8 mouse cellular contexts compared by ENCODE assay signal in the genomic region with DNA sequence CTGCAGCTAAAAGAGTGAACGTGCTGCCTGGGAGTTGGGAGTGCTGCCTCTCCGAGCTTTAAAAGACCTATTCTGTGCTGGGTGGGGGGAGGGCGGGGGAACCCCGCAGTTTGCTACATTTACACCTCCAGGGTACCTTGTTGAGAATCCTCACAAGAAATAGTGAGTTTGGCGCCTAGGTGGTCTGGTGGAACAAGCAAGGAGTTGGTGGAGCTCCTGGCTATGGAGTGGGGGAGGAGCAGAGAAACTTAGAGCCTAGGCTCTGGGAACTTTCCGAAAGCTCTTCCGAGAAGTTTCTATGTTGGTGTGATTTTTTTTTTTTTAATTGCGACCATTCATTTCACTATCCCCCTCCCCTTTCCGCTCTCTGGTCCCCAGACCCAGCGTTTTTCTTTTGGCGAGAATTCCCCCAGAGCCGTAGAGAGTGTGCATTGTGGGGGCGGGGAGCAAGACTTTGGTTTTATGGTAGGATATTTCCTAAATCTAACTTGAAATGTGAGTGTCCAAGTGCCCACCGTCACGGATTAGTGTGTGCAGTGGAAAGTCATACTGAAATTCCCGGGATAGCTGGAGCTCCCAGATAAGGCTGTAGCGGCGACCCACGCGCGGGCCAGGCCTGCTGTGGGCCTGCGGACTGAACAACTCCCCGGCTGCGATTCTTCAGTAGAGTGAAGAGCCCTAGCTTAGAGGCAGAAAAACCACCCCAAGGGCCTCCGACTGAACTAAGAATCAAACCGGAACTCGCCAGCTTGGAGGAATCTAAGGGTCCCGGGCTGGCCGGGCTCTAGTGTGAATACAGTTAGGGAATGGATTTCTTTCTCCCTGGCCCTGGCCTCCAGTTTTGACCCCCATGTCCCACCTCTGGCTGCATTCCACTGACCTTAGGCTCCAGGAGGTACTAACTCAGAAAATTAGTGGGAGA. TPM values are rescaled to one million over a fixed set of nuclear protein-coding genes. Genes with fewer than 3 reads are reported as not detected.
DNase-seq lines count a peak whose midpoint lies in the region; ATAC-seq and TF ChIP-seq lines count a peak whose summit lies in the region.

No protein-coding gene starts in this region.

- H3K9me3 ChIP-seq in kidney, embryonic 14.5 days (ENCODE audit: control insufficient read depth, low read length) = no peaks in the 10 kb centered on the region
- no peaks in the 10 kb centered on the region for H3K9me3 ChIP-seq in hindbrain, embryonic 13.5 days
- no peaks in the 10 kb centered on the region for H3K9me3 ChIP-seq in liver, postnatal 0 days (ENCODE audit: low read length)
- 0 out of 2 replicates have a peak, but pooled peaks cover 3% of the 10 kb centered on the region for H3K9me3 ChIP-seq in stomach, embryonic 16.5 days (replicated peaks; ENCODE audit: control insufficient read depth, low read length)

- H3K27me3 ChIP-seq in kidney, embryonic 14.5 days (ENCODE audit: control insufficient read depth, insufficient read depth, low read length) = peaks cover 87% of the 10 kb centered on the region
- peaks cover 78% of the 10 kb centered on the region for H3K27me3 ChIP-seq in hindbrain, embryonic 13.5 days
- H3K27me3 ChIP-seq in liver, postnatal 0 days (ENCODE audit: insufficient read depth, low read length) = peaks cover 99% of the 10 kb centered on the region
- peaks cover 85% of the 10 kb centered on the region for H3K27me3 ChIP-seq in stomach, embryonic 16.5 days (ENCODE audit: control insufficient read depth, insufficient read depth, low read length)

- TF ChIP-seq CTCF in liver, postnatal 0 days (IDR thresholded peaks at IDR 0.05; ENCODE audit: low read depth) = no peak

- H3K9ac ChIP-seq in kidney, embryonic 14.5 days (ENCODE audit: low read depth, low read length) = peak overlapping the region; percentile 70; the same call in 1 of the 2 replicates
- peak overlapping the region; percentile 51 for H3K9ac ChIP-seq in hindbrain, embryonic 13.5 days
- no peak overlapping the region for H3K9ac ChIP-seq in liver, postnatal 0 days (replicated peaks)
- H3K9ac ChIP-seq in stomach, embryonic 16.5 days (ENCODE audit: low read length) = peak overlapping the region; percentile 60

- peak overlapping the region; percentile 88 for H3K4me2 ChIP-seq in kidney, embryonic 14.5 days (replicated peaks; ENCODE audit: low read depth, low read length)
- peak overlapping the region; percentile 66 for H3K4me2 ChIP-seq in hindbrain, embryonic 13.5 days
- peak overlapping the region; percentile 78 for H3K4me2 ChIP-seq in liver, postnatal 0 days (ENCODE audit: low read depth, low read length)
- peak overlapping the region; percentile 75 for H3K4me2 ChIP-seq in stomach, embryonic 16.5 days (ENCODE audit: low read depth, low read length)

- H3K4me3 ChIP-seq in kidney, embryonic 14.5 days (ENCODE audit: low read length) = peak overlapping the region; percentile 63
- H3K4me3 ChIP-seq in hindbrain, embryonic 13.5 days = peak overlapping the region; percentile 59
- peak overlapping the region; percentile 46 for H3K4me3 ChIP-seq in liver, postnatal 0 days (ENCODE audit: low read depth, low read length)
- H3K4me3 ChIP-seq in stomach, embryonic 16.5 days (replicated peaks; ENCODE audit: low read length) = peak overlapping the region; percentile 58

- no peaks in the 10 kb centered on the region for H3K36me3 ChIP-seq in kidney, embryonic 14.5 days (ENCODE audit: control insufficient read depth, insufficient read depth, low read length)
- H3K36me3 ChIP-seq in hindbrain, embryonic 13.5 days = no peaks in the 10 kb centered on the region
- no peaks in the 10 kb centered on the region for H3K36me3 ChIP-seq in liver, postnatal 0 days (replicated peaks; ENCODE audit: insufficient read depth, low read length)
- no peaks in the 10 kb centered on the region for H3K36me3 ChIP-seq in stomach, embryonic 16.5 days (ENCODE audit: control insufficient read depth, insufficient read depth, low read length)

- no peak for ATAC-seq in kidney, embryonic 14.5 days (ENCODE audit: low FRiP score, low TSS enrichment)
- ATAC-seq in hindbrain, embryonic 13.5 days (ENCODE audit: low FRiP score) = no peak
- ATAC-seq in liver, postnatal 0 days = no peak
- no peak for ATAC-seq in stomach, embryonic 16.5 days (ENCODE audit: insufficient read depth, low FRiP score)
- no peak for ATAC-seq in granulocyte monocyte progenitor cell, adult 5-6 weeks (replicated peaks; ENCODE audit: poor library complexity, severe bottlenecking)

- H3K4me1 ChIP-seq in kidney, embryonic 14.5 days (ENCODE audit: control insufficient read depth, insufficient read depth, low read length) = peaks cover 31% of the 10 kb centered on the region
- H3K4me1 ChIP-seq in hindbrain, embryonic 13.5 days (replicated peaks) = peaks cover 89% of the 10 kb centered on the region
- H3K4me1 ChIP-seq in liver, postnatal 0 days (ENCODE audit: insufficient read depth) = peaks cover 20% of the 10 kb centered on the region
- H3K4me1 ChIP-seq in stomach, embryonic 16.5 days (ENCODE audit: control insufficient read depth, insufficient read depth, low read length) = peaks cover 12% of the 10 kb centered on the region

- WGBS in kidney, embryonic 14.5 days = 3% methylated on average over 29 of the region's 29 CpGs
- 4% methylated on average over 29 of the region's 29 CpGs for WGBS in hindbrain, embryonic 13.5 days
- 3% methylated on average over 29 of the region's 29 CpGs for WGBS in liver, postnatal 0 days (ENCODE audit: insufficient replicate concordance)
- 4% methylated on average over 29 of the region's 29 CpGs for WGBS in stomach, embryonic 16.5 days

- TF ChIP-seq EP300 in liver, postnatal 0 days (IDR thresholded peaks at IDR 0.05; ENCODE audit: low read depth) = no peak

- DNase-seq in kidney, adult 8-10 months = no peak
- DNase-seq in liver, postnatal 0 days = no peak
- DNase-seq in urinary bladder, postnatal 25 days (ENCODE audit: low spot score) = no peak
- no peak for DNase-seq in thymus, postnatal 0 days (ENCODE audit: low spot score)

- H3K27ac ChIP-seq in kidney, embryonic 14.5 days (ENCODE audit: low read depth, low read length) = no peak overlapping the region
- peak overlapping the region; percentile 96 for H3K27ac ChIP-seq in hindbrain, embryonic 13.5 days
- no peak overlapping the region for H3K27ac ChIP-seq in liver, postnatal 0 days (ENCODE audit: low read depth)
- H3K27ac ChIP-seq in stomach, embryonic 16.5 days (ENCODE audit: low read length) = peak overlapping the region; percentile 34; the same call in 1 of the 2 replicates

RNA-seq across cellular contexts. Expression of a gene that starts 0.8 kb away (rescaled TPM):
- polyA plus RNA-seq in kidney, embryonic 14.5 days (2014; fragmentation: Nextera tagmentation; extraction: Ambion mirVana) = 11.8 and 13.7 TPM in 2 replicates
- polyA plus RNA-seq in hindbrain, embryonic 13.5 days (2015; fragmentation: Nextera tagmentation; extraction: Ambion mirVana) = 20.4 and 23.6 TPM in 2 replicates
- polyA plus RNA-seq in liver, postnatal 0 days (2015; fragmentation: Nextera tagmentation; extraction: Ambion mirVana) = not detected in 2 replicates
- polyA plus RNA-seq in stomach, embryonic 16.5 days (2015; fragmentation: Nextera tagmentation; extraction: Ambion mirVana) = 1.7 and 1.8 TPM in 2 replicates
- not detected in 2 replicates for total RNA-seq in granulocyte monocyte progenitor cell, adult 5-6 weeks (2014; fragmentation: Nextera tagmentation)
- total RNA-seq in granulocyte monocyte progenitor cell, adult 5-6 weeks (2017) = not detected in 2 replicates
- 0.87 and 0.99 TPM in 2 replicates for polyA plus RNA-seq in thymus, postnatal 0 days (2015; fragmentation: Nextera tagmentation; extraction: Ambion mirVana)

Comparison
In these comparisons a context has a peak if more than half of its experiments do, and no peak if none do; other contexts are left out.
1. H3K27ac ChIP-seq: peak in hindbrain, embryonic 13.5 days (single experiment) and stomach, embryonic 16.5 days (single experiment); none in kidney, embryonic 14.5 days (single experiment) and liver, postnatal 0 days (single experiment).
2. Peak in every context shown above with its lines, with median percentiles within 50 percentile points of each other: H3K4me2 ChIP-seq and H3K4me3 ChIP-seq.